17 mouse cellular contexts compared by ENCODE assay signal in the genomic region with DNA sequence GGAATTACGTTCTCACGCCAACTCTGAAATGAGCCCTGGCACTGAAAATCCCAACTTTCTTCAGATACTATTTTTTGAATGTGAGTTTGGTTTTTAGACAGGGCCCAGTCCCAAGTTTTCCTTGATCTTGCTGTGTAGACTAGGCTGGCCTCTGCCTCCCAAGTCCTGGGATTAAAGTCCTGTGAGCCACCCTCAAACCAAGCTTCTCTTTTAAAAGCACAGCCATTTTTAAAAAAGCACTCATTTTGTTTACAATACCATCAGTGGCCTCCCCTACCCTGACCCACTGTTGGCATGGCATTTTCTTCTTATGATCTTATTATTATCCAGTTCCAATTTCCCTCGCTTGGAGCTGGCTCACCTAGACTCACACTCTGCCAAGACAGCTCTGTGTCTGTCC.
"Had no signal": no experiment of that assay in that cellular context is flagged by ENCODE, and none has a peak within 500 bp of the region (broad histone marks: within the 10 kb centered on the region; RNA-seq: fewer than 3 reads in every experiment).

No protein-coding gene starts in this region.

- H3K4me1 ChIP-seq: midbrain, embryonic 13.5 days; midbrain, embryonic 15.5 days; neural tube, embryonic 12.5 days; stomach, embryonic 15.5 days had no signal

- H3K9ac ChIP-seq: lung, embryonic 15.5 days; midbrain, embryonic 13.5 days; midbrain, embryonic 15.5 days; neural tube, embryonic 12.5 days; stomach, embryonic 15.5 days had no signal

- H3K27me3 ChIP-seq: lung, embryonic 15.5 days; megakaryocyte, embryonic 14.5 days; midbrain, embryonic 13.5 days; midbrain, embryonic 15.5 days; neural tube, embryonic 12.5 days; stomach, embryonic 15.5 days had no signal

- H3K27ac ChIP-seq: lung, embryonic 15.5 days; macrophage; midbrain, embryonic 13.5 days; midbrain, embryonic 15.5 days; neural tube, embryonic 12.5 days; stomach, embryonic 15.5 days; stomach, postnatal 0 days had no signal

- ATAC-seq: lung, postnatal 0 days; midbrain, embryonic 13.5 days; midbrain, embryonic 15.5 days had no signal

- H3K4me3 ChIP-seq: lung, embryonic 15.5 days; megakaryocyte, embryonic 14.5 days; midbrain, embryonic 13.5 days; midbrain, embryonic 15.5 days; neural tube, embryonic 12.5 days; stomach, embryonic 15.5 days had no signal

- H3K9me3 ChIP-seq: lung, embryonic 15.5 days; megakaryocyte, embryonic 14.5 days; midbrain, embryonic 13.5 days; midbrain, embryonic 15.5 days; neural tube, embryonic 12.5 days; stomach, embryonic 15.5 days had no signal

- H3K4me2 ChIP-seq: lung, embryonic 15.5 days; midbrain, embryonic 11.5 days; midbrain, embryonic 13.5 days; midbrain, embryonic 15.5 days; neural tube, embryonic 12.5 days; stomach, embryonic 15.5 days had no signal

- H3K36me3 ChIP-seq: lung, embryonic 15.5 days; midbrain, embryonic 13.5 days; midbrain, embryonic 15.5 days; neural tube, embryonic 12.5 days; stomach, embryonic 15.5 days had no signal

- DNase-seq: lung, adult 2 months; lung, postnatal 14 days; lung, postnatal 36 days; right cerebral cortex, postnatal 14 days; thymus, adult 2 months; thymus, postnatal 25 days; thymus, postnatal 4 days had no signal
